Mouse (Mus musculus) embryonic facial prominence, embryonic 11.5 days (tissue): ENCODE data around the gene Atxn7l1. TPM values are rescaled to one million over a fixed set of nuclear protein-coding genes. Genes with fewer than 3 reads are reported as not detected.

Experiments used
- ATAC-seq: fragments of 200-750 bp; cut with Nextera tagmentation; replicated peaks from 2 replicates; pipeline ENCODE4 v1.8.0; 2017; ENCODE audit warnings: low read depth; ENCODE audit not compliant: insufficient number of reproducible peaks, low FRiP score, low TSS enrichment
- DNase-seq: peaks from one replicate; pipeline ENCODE4 v3.0.0-alpha.2; 2015; ENCODE audit warnings: low spot score
- H3K27ac ChIP-seq: fragments of 300-500 bp; sonication (generic); replicated peaks from 2 replicates; pipeline ENCODE4 v1.5.1; 2014; ENCODE audit warnings: mild to moderate bottlenecking, low read depth, low read length, control low read depth
- H3K27me3 ChIP-seq: fragments of 300-500 bp; sonication (generic); 2 replicates; pipeline ENCODE4 v1.6.1; 2014; ENCODE audit warnings: mild to moderate bottlenecking, low read length, moderate library complexity, mixed read lengths; ENCODE audit not compliant: control insufficient read depth, insufficient read depth
- H3K36me3 ChIP-seq: fragments of 300-500 bp; sonication (generic); replicated peaks from 2 replicates; pipeline ENCODE4 v1.6.1; 2014; ENCODE audit warnings: low read depth, mild to moderate bottlenecking, low read length, moderate library complexity, mixed read lengths; ENCODE audit not compliant: control insufficient read depth, insufficient read depth
- H3K4me1 ChIP-seq: fragments of 300-500 bp; sonication (generic); 2 replicates; pipeline ENCODE4 v1.6.1; 2014; ENCODE audit warnings: low read length, mixed read lengths; ENCODE audit not compliant: control insufficient read depth, insufficient read depth
- H3K4me2 ChIP-seq: fragments of 300-500 bp; sonication (generic); 2 replicates; pipeline ENCODE4 v1.6.1; 2014; ENCODE audit warnings: low read depth, mild to moderate bottlenecking, control low read depth, low read length, moderate library complexity
- H3K4me3 ChIP-seq: fragments of 300-500 bp; sonication (generic); 2 replicates; pipeline ENCODE4 v1.5.1; 2014; ENCODE audit warnings: low read depth, low read length, control low read depth
- H3K9ac ChIP-seq: fragments of 300-500 bp; sonication (generic); replicated peaks from 2 replicates; pipeline ENCODE4 v1.6.1; 2014; ENCODE audit warnings: mild to moderate bottlenecking, control low read depth, low read length
- H3K9me3 ChIP-seq: fragments of 300-500 bp; sonication (generic); replicated peaks from 2 replicates; pipeline ENCODE4 v1.6.1; 2016; ENCODE audit warnings: mild to moderate bottlenecking, low read length, inconsistent platforms, mixed read lengths; ENCODE audit not compliant: control insufficient read depth
- WGBS: fragments of 180-500 bp; shearing (Covaris S2); extraction: QIAGEN DNeasy Blood & Tissue Kit; methylation state at CpG from one replicate; pipeline ENCODE4 v1.1.7; 2014; 5-methylcytosine and 5-hydroxymethylcytosine counted together
- polyA plus RNA-seq: library from polyadenylated mRNA; unstranded; fragments of >200 nt; fragmentation: Nextera tagmentation; extraction: Ambion mirVana; gene quantifications from 2 replicates; pipeline ENCODE4 v1.2.1, GENCODE M21; 2014

The Atxn7l1 gene
- polyA plus RNA-seq, 1 experiment from 2014 or later: 18.9 TPM

DNA sequence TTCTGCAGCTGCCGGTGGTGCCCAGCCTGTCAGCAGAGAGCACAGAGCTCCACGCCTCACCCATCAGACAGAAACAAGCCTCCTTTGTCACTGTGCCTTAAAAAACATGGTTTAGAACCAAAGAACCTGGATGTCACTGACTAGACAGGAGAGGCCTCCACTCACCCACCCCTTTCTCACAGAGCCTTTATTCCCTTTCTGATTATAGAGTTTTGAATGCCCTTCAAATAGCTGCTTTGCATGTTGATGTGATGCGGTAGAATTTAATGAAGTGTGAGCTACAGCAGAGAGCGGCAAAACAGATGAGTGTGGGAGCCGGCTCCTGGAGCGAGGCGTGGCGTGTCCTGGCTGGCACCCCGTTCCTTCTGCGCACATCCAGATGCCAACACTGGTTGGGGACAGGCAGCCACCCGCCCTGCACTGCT is 77.6 kb downstream of the Atxn7l1 start:
- 55% methylated on average over 11 of the region's 11 CpGs for WGBS
- DNase-seq (no peak), ATAC-seq (peak; percentile 65)
- Histone ChIP-seq H3K36me3 (no peaks in the 10 kb centered on the region), H3K4me3 (no peak overlapping the region), H3K9ac (no peak overlapping the region), H3K4me2 (no peak overlapping the region), H3K27ac (no peak overlapping the region), H3K9me3 (no peaks in the 10 kb centered on the region), H3K4me1 (no peaks in the 10 kb centered on the region), H3K27me3 (no peaks in the 10 kb centered on the region)

DNA sequence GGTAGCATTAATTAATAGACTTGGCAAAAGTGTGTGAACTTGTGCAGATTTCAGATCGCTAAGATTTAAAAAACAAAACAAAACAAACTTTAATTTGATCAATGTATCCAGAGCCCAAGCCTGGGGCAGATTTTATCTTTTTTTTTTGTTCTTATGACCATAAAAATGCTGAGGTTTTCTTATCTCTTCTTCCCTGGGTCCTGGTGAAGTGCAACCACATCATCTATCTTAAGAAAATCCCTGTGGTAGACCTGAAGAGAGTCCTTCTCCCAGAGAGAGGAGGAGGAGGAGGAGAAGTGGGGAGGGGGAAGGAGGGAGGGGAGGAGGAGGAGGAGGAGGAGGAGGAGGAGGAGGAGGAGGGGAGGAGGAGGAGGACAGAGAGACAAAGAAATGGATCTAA is 78.5 kb downstream of the Atxn7l1 start:
- no peak overlapping the region for H3K4me3 ChIP-seq
- 68% methylated on average over 1 of the region's 1 CpGs for WGBS
- DNase-seq (no peak), ATAC-seq (no peak)
- H3K9ac ChIP-seq: no peak overlapping the region
- H3K9me3 ChIP-seq: no peaks in the 10 kb centered on the region
- H3K4me2 ChIP-seq: no peak overlapping the region
- no peaks in the 10 kb centered on the region for H3K27me3 ChIP-seq
- H3K36me3 ChIP-seq: no peaks in the 10 kb centered on the region
- no peaks in the 10 kb centered on the region for H3K4me1 ChIP-seq
- no peak overlapping the region for H3K27ac ChIP-seq

DNA sequence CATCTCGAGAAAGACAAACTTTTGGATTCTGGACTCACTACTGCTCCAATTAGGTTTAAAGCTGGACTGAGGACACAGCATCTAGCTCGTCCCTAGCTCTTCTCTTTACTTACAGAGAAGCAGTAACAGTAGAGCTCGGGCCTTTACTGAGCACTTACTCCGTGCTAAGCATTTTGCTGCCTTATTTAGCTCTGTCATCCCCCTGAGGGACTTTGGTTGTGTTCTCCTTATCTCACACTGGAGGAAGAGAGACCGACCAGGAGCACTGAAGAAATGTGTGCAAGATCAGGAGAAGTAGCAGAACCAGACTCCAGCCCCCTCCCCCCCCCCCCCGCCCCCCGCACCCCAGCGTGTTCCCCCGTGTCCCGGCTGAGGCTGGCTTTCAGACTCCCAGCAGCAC is 79.1 kb downstream of the Atxn7l1 start:
- Histone ChIP-seq H3K4me2 (no peak overlapping the region; the same call in 1 of the 2 replicates), H3K9ac (no peak overlapping the region), H3K27ac (no peak overlapping the region), H3K4me3 (no peak overlapping the region), H3K36me3 (no peaks in the 10 kb centered on the region), H3K9me3 (no peaks in the 10 kb centered on the region), H3K4me1 (no peaks in the 10 kb centered on the region), H3K27me3 (no peaks in the 10 kb centered on the region)
- no peak for ATAC-seq
- 80% methylated on average over 5 of the region's 10 CpGs for WGBS
- no peak for DNase-seq

DNA sequence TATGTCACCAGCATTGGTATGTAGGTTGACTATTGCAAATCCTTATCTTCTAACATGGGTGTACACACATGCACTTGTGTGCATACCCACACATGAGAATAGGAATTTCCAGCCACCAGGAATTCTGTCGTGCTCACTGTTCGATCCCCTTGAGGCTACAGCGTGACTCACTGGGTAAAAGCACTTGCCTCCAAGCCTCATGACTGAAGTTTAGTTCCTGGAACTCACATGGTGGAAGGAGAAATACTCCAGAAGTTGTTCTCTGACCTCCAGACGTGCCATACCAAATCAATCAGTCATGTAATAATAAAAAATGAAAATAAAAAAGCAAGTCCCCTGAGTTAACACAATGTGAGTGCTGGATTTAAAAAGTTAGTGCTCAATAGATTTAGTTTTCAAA is 87.8 kb downstream of the Atxn7l1 start:
- Histone ChIP-seq H3K4me3 (no peak overlapping the region), H3K27me3 (no peaks in the 10 kb centered on the region), H3K4me2 (no peak overlapping the region), H3K9me3 (no peaks in the 10 kb centered on the region), H3K9ac (no peak overlapping the region), H3K27ac (no peak overlapping the region), H3K36me3 (no peaks in the 10 kb centered on the region), H3K4me1 (no peaks in the 10 kb centered on the region)
- no peak for ATAC-seq
- DNase-seq: no peak
- WGBS: 80% methylated on average over 4 of the region's 4 CpGs

DNA sequence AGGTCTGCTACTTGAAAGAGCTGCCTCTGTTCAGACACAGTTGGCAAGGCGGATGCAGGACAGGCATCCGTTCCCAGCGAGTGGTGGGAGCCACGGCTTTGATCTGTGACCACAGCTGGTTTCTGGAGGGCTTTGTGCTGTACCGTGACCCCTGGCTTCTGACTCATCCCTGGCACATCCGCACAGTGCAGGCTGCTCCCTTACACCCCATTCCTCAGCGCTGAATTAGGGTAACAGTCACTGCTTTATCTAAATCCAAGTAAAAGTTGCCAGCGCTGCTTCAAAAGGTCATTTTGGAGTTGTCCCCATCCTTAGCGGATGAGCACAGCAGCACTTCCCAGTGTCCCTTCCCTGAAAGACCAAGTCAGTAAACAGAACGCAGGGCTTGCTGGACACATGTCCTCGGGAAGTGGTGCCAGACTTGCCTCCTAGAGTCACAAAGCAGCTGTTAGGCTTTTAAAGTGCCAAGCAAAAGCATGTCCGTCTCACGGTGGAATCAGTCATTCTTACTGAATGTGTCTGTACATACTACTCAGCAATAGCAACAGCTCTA is 88.4 kb downstream of the Atxn7l1 start:
- no peaks in the 10 kb centered on the region for H3K9me3 ChIP-seq
- no peak overlapping the region for H3K4me2 ChIP-seq
- 64% methylated on average over 13 of the region's 13 CpGs for WGBS
- no peak overlapping the region for H3K27ac ChIP-seq
- no peak overlapping the region for H3K9ac ChIP-seq
- H3K4me3 ChIP-seq: no peak overlapping the region
- ATAC-seq (no peak), DNase-seq (no peak)
- no peaks in the 10 kb centered on the region for H3K4me1 ChIP-seq
- H3K27me3 ChIP-seq: no peaks in the 10 kb centered on the region
- H3K36me3 ChIP-seq: no peaks in the 10 kb centered on the region

DNA sequence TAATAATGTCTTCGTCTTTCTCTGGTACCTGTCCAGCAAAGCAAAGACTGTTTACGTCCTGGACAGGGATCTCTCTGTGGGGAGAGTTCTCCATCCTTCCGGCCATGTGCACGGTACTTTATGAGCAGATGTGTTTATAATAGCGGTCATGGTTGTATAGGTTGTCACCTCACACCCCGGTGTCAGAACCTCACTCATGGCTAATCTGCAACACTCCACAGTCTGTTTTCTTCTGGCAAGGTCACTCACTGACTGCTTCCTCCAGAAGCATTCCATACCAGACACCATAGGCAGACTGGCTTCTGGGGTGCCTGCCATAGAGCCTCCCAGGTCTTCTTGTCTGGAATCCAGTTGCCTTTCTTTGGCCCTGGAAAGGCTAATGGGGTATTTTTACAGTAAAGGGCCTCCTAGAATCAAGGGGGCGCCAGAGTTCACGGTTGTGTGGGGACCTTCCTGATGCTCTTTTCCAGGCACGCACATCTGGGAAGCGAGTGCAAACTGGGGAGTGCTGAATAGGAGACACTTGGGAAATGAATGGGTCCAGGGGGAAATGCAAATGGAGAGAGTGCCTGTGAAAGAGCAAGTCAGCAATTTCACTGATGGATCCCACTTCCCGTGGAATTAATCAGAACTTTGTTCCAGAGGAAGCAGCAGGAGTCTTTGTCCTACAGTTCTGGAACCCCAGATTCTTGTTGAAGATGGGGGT is 89.0 kb downstream of the Atxn7l1 start:
- H3K4me1 ChIP-seq: no peaks in the 10 kb centered on the region
- H3K9me3 ChIP-seq: no peaks in the 10 kb centered on the region
- H3K4me2 ChIP-seq: no peak overlapping the region
- no peaks in the 10 kb centered on the region for H3K27me3 ChIP-seq
- no peak overlapping the region for H3K4me3 ChIP-seq
- WGBS: 82% methylated on average over 11 of the region's 11 CpGs
- no peak overlapping the region for H3K27ac ChIP-seq
- no peaks in the 10 kb centered on the region for H3K36me3 ChIP-seq
- DNase-seq (no peak), ATAC-seq (no peak)
- H3K9ac ChIP-seq: no peak overlapping the region

DNA sequence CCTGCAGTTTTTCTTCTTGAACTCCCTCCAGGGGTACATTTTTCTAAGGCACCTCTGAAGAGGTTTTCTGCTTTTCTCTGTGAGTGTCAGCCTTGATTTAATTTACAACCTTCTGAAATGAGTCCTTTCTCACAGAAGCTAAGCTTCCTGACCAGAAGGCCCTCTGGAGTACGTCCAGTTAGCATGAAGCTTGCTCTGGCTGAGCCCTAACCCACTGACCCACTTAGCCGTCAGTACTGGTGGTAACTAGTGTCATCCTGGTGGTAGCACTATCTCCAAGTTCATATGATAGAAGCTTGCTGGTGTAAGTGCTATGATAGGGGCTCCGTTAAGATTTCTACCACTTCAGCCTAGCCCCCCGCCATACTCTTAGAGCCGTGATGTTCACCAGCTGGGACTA is 89.6 kb downstream of the Atxn7l1 start:
- WGBS: 93% methylated on average over 5 of the region's 5 CpGs
- no peak overlapping the region for H3K27ac ChIP-seq
- H3K27me3 ChIP-seq: no peaks in the 10 kb centered on the region
- no peaks in the 10 kb centered on the region for H3K9me3 ChIP-seq
- no peak overlapping the region for H3K4me2 ChIP-seq
- ATAC-seq (no peak), DNase-seq (no peak)
- H3K4me1 ChIP-seq: no peaks in the 10 kb centered on the region
- H3K9ac ChIP-seq: no peak overlapping the region
- H3K36me3 ChIP-seq: no peaks in the 10 kb centered on the region
- H3K4me3 ChIP-seq: no peak overlapping the region

DNA sequence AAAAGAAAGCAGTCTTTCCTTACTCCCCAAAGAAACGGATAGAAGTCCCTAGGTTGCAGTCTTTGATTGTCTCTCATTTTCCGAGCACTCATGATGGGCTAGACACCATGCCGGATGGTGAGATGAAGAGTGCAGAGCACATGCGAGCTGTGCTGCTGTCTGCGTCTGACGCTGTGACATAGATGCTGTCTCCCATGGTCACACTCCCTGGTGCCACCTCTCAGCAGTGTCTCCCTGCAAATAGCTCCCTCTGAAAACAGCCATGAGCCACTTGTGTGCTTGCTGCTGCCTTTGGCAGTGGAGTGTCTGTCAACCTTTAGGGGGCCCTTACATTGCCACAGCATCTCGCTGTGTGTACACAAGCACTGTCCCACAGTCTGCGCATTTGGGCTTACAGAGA is 95.2 kb downstream of the Atxn7l1 start:
- WGBS: 80% methylated on average over 8 of the region's 8 CpGs
- Histone ChIP-seq H3K4me1 (no peaks in the 10 kb centered on the region; the same call in 1 of the 2 replicates), H3K27me3 (no peaks in the 10 kb centered on the region), H3K9me3 (no peaks in the 10 kb centered on the region), H3K4me2 (no peak overlapping the region), H3K36me3 (no peaks in the 10 kb centered on the region), H3K9ac (no peak overlapping the region), H3K27ac (no peak overlapping the region), H3K4me3 (no peak overlapping the region)
- ATAC-seq: no peak
- DNase-seq: no peak
